Mouse (Mus musculus): ENCODE results near the gene Srp54b.
"Not testable (repeated sequence)": the region's sequence is repeated elsewhere in the genome, so short reads cannot be mapped to it uniquely, and the experiment has no call there.

Srp54b gene

DNA sequence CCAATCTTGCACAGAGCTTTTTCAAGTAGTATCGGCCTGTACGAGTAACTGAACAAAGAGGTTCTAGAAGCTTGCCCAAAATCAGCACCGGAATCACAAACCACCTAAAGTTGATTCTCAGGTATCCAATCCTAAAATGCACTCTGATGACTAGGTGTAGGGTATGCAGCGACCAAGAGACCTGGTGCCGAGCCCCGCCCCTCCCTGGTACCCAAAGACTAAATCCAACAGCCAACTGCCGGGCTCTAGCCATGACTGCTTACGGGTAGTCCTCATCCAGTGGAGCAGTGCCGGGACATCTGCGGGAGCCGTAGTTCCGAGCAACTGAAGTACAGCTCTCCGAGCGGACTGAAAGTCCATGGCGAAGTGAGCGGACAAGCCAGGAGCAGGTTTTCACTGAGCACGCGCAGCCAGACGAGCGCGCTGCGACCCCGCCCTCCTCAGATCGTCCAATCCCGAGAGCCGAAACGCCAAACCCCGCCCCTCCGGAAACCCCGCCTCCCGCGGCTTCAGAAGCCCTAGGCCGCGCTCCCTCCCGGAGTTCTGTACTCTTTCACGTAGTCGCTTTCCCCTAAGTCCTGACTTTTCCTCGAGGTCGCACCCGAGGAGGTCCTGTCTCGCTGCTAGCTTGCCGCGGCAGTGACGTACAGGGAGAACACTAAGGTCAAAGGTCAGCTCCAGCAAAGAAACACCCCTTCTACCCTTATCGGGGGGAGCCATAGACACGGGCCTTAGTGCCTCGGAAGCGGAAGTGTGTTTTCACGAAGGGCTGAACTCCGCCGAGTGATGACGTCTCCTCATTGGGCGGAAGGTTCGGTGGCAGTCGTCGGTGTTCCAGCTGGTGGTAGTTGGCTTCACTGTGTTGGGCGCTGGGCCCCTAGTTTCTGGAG is at the start of gene Srp54b:
TSS of gene Srp54b (plus strand) at position 546 of the 890 bp plus-strand sequence.
- DNase-seq, result not testable (repeated sequence)

DNA sequence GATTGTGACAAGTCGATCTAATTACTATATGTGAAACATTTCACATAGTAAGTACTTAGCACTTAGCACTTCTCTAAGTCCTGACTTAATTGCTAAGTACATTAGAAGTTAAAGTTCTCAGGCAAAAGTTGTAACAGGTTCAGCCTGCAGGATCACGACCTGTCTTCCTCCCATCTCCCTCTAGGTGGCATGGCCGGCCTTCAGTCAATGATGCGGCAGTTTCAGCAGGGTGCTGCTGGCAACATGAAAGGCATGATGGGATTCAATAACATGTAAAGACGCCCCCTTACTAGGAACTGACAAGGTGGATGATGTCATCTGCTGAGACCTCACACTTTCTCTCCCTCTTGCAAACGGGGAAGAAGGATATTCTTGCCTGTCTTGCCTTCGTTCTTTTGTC is 42.3 kb upstream of the Srp54b start:
- not testable (repeated sequence) for DNase-seq

DNA sequence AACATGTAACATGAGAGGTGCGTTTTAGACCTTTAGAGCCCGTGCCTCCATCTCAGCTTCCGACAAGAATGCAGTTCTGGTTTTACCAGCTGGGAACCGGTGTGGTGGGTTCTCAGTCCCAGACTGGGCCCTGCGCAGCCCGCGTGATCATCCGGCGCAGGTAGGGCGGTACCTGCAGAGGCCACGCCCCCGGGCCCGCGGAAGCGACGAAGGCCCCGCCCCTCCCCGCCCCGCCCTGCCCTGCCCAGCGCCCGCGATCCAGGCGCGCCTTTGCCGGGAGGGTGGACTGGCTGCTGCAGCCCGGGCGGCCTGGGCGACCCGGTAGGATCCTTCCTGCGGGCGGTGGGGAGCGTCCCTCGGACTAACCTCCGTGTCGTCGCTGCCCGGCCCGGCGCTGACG is 30.7 kb upstream of the Srp54b start, which contains the start of gene Fam177a:
TSS of gene Fam177a (plus strand) at position 228 of the 400 bp plus-strand sequence.
- DNase-seq, result not testable (repeated sequence)

DNA sequence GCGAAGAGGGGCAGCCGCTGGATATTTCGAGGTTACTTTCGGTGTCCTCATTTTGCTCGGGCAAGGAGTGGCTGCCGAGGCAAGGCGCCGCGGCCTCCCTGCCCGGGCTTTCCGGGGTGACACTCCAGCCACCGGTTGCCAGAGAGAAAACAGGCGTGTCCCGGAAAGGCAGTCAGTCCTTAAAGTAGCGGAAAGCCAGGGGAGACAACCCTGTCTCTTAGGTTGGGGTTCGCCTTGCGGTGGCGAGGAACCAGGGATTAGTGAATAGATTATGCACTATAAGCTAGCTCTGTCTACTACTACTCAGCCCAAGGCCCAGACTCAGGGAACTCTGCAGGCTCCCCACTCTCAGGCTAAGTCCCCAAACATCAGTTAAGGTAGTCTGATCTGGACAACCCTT is 30.2 kb upstream of the Srp54b start:
- not testable (repeated sequence) for DNase-seq

DNA sequence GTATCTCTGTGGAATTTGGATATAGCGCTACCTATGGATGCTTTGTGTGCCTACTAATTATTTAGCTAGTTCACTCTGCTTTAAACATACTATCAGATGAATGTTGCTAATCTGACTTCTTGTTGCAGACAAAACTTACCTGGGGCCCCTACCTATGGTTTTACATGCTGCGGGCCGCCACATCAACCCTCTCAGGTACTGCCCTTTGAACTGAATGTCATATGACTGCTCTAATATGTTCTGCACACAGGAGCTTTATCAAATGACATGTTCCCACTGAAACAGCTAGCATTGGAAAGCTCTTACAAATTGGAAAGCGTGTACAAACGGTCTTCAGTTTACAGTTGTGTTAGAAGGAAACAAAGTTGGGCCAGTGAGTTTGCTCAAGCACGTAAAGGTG is 19.4 kb upstream of the Srp54b start:
- DNase-seq, result not testable (repeated sequence)

DNA sequence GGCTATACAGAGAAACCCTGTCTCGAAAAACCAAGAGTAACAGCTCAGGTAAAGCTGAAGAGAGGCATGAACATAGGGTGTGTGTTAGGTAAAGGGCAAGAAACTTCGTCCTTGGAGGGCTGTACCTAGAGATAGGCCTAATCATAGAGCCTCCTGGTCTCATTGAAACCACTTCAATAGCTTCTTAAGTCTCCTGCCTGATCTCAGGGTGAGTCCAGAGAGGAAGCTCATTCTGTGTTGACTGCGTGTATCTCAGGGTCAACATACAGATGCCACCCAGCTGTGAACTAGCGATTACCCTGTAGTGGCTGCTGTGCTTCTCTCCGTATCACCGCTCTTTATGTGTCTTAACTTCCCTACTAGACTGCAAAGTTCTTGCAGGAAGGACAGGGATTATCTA is 17.0 kb upstream of the Srp54b start:
- DNase-seq, result not testable (repeated sequence)

DNA sequence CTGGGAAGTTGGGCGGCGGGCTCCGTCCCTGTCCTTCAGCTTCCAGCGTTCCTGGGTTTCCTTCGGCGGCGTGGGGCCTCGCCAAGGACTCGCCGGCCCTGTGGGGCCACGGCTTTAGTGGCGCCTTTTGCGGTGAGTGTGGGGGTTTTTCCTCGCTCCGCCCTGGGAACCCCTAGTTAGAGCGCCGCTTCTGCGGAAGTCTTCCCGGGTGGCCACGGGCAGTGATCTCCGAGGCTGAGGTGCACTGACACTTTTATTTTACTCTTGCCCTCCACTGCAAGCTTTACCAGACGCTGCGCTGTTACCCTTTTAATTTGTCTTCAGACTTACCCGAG is 512 bp downstream of the Srp54b start:
- not testable (repeated sequence) for DNase-seq

DNA sequence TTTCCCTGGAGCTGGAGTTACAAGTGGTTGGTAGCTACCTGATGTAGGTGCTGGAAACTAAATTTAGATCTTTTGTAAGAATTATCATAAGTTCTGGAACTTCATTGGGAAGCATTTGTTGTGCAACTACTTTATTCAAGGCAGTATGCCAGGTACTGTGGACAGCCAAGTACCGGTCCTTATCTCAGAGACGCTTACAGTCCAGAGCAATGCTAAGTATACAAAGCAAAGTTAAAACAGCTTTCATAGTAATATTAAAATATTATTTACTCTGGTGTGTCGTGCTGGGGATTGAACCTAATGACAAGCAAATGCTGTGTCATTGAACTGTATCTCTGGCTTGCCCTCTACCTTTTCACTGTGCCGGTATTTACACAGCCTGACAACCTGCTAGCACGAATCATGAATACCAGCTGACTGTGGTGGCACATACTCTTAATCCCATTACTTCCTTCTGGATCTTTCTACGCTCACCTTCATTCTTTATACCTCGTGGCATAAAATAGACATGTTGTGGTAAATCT is 12.2 kb downstream of the Srp54b start:
- DNase-seq, result not testable (repeated sequence)

DNA sequence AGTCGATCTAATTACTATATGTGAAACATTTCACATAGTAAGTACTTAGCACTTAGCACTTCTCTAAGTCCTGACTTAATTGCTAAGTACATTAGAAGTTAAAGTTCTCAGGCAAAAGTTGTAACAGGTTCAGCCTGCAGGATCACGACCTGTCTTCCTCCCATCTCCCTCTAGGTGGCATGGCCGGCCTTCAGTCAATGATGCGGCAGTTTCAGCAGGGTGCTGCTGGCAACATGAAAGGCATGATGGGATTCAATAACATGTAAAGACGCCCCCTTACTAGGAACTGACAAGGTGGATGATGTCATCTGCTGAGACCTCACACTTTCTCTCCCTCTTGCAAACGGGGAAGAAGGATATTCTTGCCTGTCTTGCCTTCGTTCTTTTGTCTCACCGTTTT is 32.8 kb downstream of the Srp54b start:
- not testable (repeated sequence) for DNase-seq

DNA sequence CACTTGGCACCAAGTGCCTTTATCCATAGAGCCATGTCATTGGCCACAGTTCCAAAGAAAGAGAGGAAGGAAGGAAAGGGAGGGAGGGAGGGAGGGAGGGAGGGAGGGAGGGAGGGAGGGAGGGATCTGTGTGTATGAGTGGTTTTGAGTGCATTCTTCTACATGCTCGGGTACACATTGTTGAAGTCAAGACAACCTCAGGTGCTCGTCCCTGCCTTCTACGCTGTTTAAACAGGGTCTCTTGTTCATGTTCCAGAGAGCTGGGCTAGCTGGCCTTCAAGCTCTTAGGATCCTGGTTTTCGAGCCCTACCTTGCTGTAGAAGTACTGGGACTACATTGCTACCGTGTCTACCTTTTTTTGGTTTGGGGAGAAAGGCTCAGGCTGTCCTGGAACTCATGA is 34.2 kb downstream of the Srp54b start:
- not testable (repeated sequence) for DNase-seq

DNA sequence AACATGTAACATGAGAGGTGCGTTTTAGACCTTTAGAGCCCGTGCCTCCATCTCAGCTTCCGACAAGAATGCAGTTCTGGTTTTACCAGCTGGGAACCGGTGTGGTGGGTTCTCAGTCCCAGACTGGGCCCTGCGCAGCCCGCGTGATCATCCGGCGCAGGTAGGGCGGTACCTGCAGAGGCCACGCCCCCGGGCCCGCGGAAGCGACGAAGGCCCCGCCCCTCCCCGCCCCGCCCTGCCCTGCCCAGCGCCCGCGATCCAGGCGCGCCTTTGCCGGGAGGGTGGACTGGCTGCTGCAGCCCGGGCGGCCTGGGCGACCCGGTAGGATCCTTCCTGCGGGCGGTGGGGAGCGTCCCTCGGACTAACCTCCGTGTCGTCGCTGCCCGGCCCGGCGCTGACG is 44.4 kb downstream of the Srp54b start, which contains the start of gene 1700047I17Rik2:
TSS of gene 1700047I17Rik2 (plus strand) at position 287 of the 400 bp plus-strand sequence.
- not testable (repeated sequence) for DNase-seq

DNA sequence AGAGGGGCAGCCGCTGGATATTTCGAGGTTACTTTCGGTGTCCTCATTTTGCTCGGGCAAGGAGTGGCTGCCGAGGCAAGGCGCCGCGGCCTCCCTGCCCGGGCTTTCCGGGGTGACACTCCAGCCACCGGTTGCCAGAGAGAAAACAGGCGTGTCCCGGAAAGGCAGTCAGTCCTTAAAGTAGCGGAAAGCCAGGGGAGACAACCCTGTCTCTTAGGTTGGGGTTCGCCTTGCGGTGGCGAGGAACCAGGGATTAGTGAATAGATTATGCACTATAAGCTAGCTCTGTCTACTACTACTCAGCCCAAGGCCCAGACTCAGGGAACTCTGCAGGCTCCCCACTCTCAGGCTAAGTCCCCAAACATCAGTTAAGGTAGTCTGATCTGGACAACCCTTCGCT is 44.9 kb downstream of the Srp54b start:
- DNase-seq, result not testable (repeated sequence)

DNA sequence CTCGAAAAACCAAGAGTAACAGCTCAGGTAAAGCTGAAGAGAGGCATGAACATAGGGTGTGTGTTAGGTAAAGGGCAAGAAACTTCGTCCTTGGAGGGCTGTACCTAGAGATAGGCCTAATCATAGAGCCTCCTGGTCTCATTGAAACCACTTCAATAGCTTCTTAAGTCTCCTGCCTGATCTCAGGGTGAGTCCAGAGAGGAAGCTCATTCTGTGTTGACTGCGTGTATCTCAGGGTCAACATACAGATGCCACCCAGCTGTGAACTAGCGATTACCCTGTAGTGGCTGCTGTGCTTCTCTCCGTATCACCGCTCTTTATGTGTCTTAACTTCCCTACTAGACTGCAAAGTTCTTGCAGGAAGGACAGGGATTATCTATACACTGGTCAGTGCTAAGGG is 58.0 kb downstream of the Srp54b start:
- not testable (repeated sequence) for DNase-seq

DNA sequence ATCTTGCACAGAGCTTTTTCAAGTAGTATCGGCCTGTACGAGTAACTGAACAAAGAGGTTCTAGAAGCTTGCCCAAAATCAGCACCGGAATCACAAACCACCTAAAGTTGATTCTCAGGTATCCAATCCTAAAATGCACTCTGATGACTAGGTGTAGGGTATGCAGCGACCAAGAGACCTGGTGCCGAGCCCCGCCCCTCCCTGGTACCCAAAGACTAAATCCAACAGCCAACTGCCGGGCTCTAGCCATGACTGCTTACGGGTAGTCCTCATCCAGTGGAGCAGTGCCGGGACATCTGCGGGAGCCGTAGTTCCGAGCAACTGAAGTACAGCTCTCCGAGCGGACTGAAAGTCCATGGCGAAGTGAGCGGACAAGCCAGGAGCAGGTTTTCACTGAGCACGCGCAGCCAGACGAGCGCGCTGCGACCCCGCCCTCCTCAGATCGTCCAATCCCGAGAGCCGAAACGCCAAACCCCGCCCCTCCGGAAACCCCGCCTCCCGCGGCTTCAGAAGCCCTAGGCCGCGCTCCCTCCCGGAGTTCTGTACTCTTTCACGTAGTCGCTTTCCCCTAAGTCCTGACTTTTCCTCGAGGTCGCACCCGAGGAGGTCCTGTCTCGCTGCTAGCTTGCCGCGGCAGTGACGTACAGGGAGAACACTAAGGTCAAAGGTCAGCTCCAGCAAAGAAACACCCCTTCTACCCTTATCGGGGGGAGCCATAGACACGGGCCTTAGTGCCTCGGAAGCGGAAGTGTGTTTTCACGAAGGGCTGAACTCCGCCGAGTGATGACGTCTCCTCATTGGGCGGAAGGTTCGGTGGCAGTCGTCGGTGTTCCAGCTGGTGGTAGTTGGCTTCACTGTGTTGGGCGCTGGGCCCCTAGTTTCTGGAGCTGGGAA is 75.0 kb downstream of the Srp54b start, which contains the start of gene Srp54c:
TSS of gene Srp54c (plus strand) at position 543 of the 894 bp plus-strand sequence.
- DNase-seq, result not testable (repeated sequence)

DNA sequence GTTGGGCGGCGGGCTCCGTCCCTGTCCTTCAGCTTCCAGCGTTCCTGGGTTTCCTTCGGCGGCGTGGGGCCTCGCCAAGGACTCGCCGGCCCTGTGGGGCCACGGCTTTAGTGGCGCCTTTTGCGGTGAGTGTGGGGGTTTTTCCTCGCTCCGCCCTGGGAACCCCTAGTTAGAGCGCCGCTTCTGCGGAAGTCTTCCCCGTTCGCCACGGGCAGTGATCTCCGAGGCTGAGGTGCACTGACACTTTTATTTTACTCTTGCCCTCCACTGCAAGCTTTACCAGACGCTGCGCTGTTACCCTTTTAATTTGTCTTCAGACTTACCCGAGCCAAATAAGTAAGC is 75.6 kb downstream of the Srp54b start:
- not testable (repeated sequence) for DNase-seq

All from kidney, adult 9 months (tissue).